Mouse (Mus musculus): ENCODE results near the gene Mdfi. TPM values are rescaled to one million over a fixed set of nuclear protein-coding genes. Genes with fewer than 3 reads are reported as not detected.

Gene Mdfi
- polyA plus RNA-seq, 1 experiment = 4.9 TPM

GRCm38 (mm10) chr17:47850035-47850434 lies 15.5 kb upstream of the Mdfi start:
- no peaks in the 10 kb centered on the region for H3K4me1 ChIP-seq (ENCODE audit: control insufficient read depth, insufficient read depth, low read length)
- H3K36me3 ChIP-seq (ENCODE audit: control insufficient read depth, insufficient read depth, low read length) = no peaks in the 10 kb centered on the region
- no peak overlapping the region for H3K27ac ChIP-seq (ENCODE audit: insufficient read depth, low read depth, low read length)
- no peak overlapping the region for H3K4me3 ChIP-seq (ENCODE audit: insufficient read depth, low read depth, low read length)
- 81% methylated on average over 3 of the region's 3 CpGs for WGBS
- no peak for DNase-seq
- no peaks in the 10 kb centered on the region for H3K27me3 ChIP-seq (replicated peaks; ENCODE audit: control insufficient read depth, insufficient read depth, low read length)
- TF ChIP-seq POLR2A (IDR thresholded peaks at IDR 0.05; ENCODE audit: low read depth, low read length) (no peak), CTCF (conservative IDR thresholded peaks at IDR 0.05; ENCODE audit: insufficient read depth, insufficient read length, low read depth, low read length) (no peak)

- WGBS = 61% methylated on average over 6 of the region's 6 CpGs
- Histone ChIP-seq H3K27ac (ENCODE audit: insufficient read depth, low read depth, low read length) (no peak overlapping the region), H3K27me3 (replicated peaks; ENCODE audit: control insufficient read depth, insufficient read depth, low read length) (no peaks in the 10 kb centered on the region), H3K4me3 (ENCODE audit: insufficient read depth, low read depth, low read length) (no peak overlapping the region), H3K36me3 (ENCODE audit: control insufficient read depth, insufficient read depth, low read length) (no peaks in the 10 kb centered on the region), H3K4me1 (ENCODE audit: control insufficient read depth, insufficient read depth, low read length) (no peaks in the 10 kb centered on the region)
- TF ChIP-seq POLR2A (IDR thresholded peaks at IDR 0.05; ENCODE audit: low read depth, low read length) (no peak), CTCF (conservative IDR thresholded peaks at IDR 0.05; ENCODE audit: insufficient read depth, insufficient read length, low read depth, low read length) (0 out of 2 replicates have a peak, but pooled peaks have one; percentile 17)
- no peak for DNase-seq
Measured at GRCm38 (mm10) chr17:47847985-47848384, 13.5 kb upstream of the Mdfi start.

- no peaks in the 10 kb centered on the region for H3K27me3 ChIP-seq (replicated peaks; ENCODE audit: control insufficient read depth, insufficient read depth, low read length)
- H3K36me3 ChIP-seq (ENCODE audit: control insufficient read depth, insufficient read depth, low read length) = no peaks in the 10 kb centered on the region
- no peaks in the 10 kb centered on the region for H3K4me1 ChIP-seq (ENCODE audit: control insufficient read depth, insufficient read depth, low read length)
- 71% methylated on average over 11 of the region's 11 CpGs for WGBS
- no peak for TF ChIP-seq CTCF (conservative IDR thresholded peaks at IDR 0.05; ENCODE audit: insufficient read depth, insufficient read length, low read depth, low read length)
- no peak for TF ChIP-seq POLR2A (IDR thresholded peaks at IDR 0.05; ENCODE audit: low read depth, low read length)
- no peak overlapping the region for H3K27ac ChIP-seq (ENCODE audit: insufficient read depth, low read depth, low read length)
- no peak overlapping the region for H3K4me3 ChIP-seq (ENCODE audit: insufficient read depth, low read depth, low read length)
- no peak for DNase-seq
Measured at GRCm38 (mm10) chr17:47845609-47846008, 11.1 kb upstream of the Mdfi start.

- WGBS = 99% methylated on average over 3 of the region's 3 CpGs
- H3K4me3 ChIP-seq (ENCODE audit: insufficient read depth, low read depth, low read length) = no peak overlapping the region
- TF ChIP-seq CTCF (conservative IDR thresholded peaks at IDR 0.05; ENCODE audit: insufficient read depth, insufficient read length, low read depth, low read length) (0 out of 2 replicates have a peak, but pooled peaks have one; percentile 16), POLR2A (IDR thresholded peaks at IDR 0.05; ENCODE audit: low read depth, low read length) (no peak)
- H3K36me3 ChIP-seq (ENCODE audit: control insufficient read depth, insufficient read depth, low read length) = no peaks in the 10 kb centered on the region
- H3K27ac ChIP-seq (ENCODE audit: insufficient read depth, low read depth, low read length) = no peak overlapping the region
- no peaks in the 10 kb centered on the region for H3K27me3 ChIP-seq (replicated peaks; ENCODE audit: control insufficient read depth, insufficient read depth, low read length)
- no peak for DNase-seq
- no peaks in the 10 kb centered on the region for H3K4me1 ChIP-seq (ENCODE audit: control insufficient read depth, insufficient read depth, low read length)
Measured at GRCm38 (mm10) chr17:47843465-47843864, 9.0 kb upstream of the Mdfi start.

- Histone ChIP-seq H3K27me3 (replicated peaks; ENCODE audit: control insufficient read depth, insufficient read depth, low read length) (no peaks in the 10 kb centered on the region), H3K4me3 (ENCODE audit: insufficient read depth, low read depth, low read length) (no peak overlapping the region), H3K36me3 (ENCODE audit: control insufficient read depth, insufficient read depth, low read length) (no peaks in the 10 kb centered on the region), H3K27ac (ENCODE audit: insufficient read depth, low read depth, low read length) (no peak overlapping the region), H3K4me1 (ENCODE audit: control insufficient read depth, insufficient read depth, low read length) (no peaks in the 10 kb centered on the region)
- 39% methylated on average over 19 of the region's 19 CpGs for WGBS
- TF ChIP-seq CTCF (conservative IDR thresholded peaks at IDR 0.05; ENCODE audit: insufficient read depth, insufficient read length, low read depth, low read length) (no peak), POLR2A (IDR thresholded peaks at IDR 0.05; ENCODE audit: low read depth, low read length) (no peak)
- DNase-seq = peak; percentile 93
Measured at GRCm38 (mm10) chr17:47841931-47842623, 7.6 kb upstream of the Mdfi start.

GRCm38 (mm10) chr17:47841521-47841920 lies 7.0 kb upstream of the Mdfi start:
- TF ChIP-seq POLR2A (IDR thresholded peaks at IDR 0.05; ENCODE audit: low read depth, low read length) (no peak), CTCF (conservative IDR thresholded peaks at IDR 0.05; ENCODE audit: insufficient read depth, insufficient read length, low read depth, low read length) (no peak)
- H3K36me3 ChIP-seq (ENCODE audit: control insufficient read depth, insufficient read depth, low read length) = no peaks in the 10 kb centered on the region
- DNase-seq = no peak
- no peaks in the 10 kb centered on the region for H3K27me3 ChIP-seq (replicated peaks; ENCODE audit: control insufficient read depth, insufficient read depth, low read length)
- no peaks in the 10 kb centered on the region for H3K4me1 ChIP-seq (ENCODE audit: control insufficient read depth, insufficient read depth, low read length)
- WGBS = 85% methylated on average over 8 of the region's 8 CpGs
- no peak overlapping the region for H3K27ac ChIP-seq (ENCODE audit: insufficient read depth, low read depth, low read length)
- no peak overlapping the region for H3K4me3 ChIP-seq (ENCODE audit: insufficient read depth, low read depth, low read length)

- H3K36me3 ChIP-seq (ENCODE audit: control insufficient read depth, insufficient read depth, low read length) = no peaks in the 10 kb centered on the region
- no peaks in the 10 kb centered on the region; the same call in 1 of the 2 replicates for H3K4me1 ChIP-seq (ENCODE audit: control insufficient read depth, insufficient read depth, low read length)
- peak; percentile 19 for DNase-seq
- WGBS = 44% methylated on average over 6 of the region's 6 CpGs
- no peak overlapping the region for H3K4me3 ChIP-seq (ENCODE audit: insufficient read depth, low read depth, low read length)
- TF ChIP-seq POLR2A (IDR thresholded peaks at IDR 0.05; ENCODE audit: low read depth, low read length) (no peak), CTCF (conservative IDR thresholded peaks at IDR 0.05; ENCODE audit: insufficient read depth, insufficient read length, low read depth, low read length) (no peak)
- H3K27ac ChIP-seq (ENCODE audit: insufficient read depth, low read depth, low read length) = no peak overlapping the region
- no peaks in the 10 kb centered on the region for H3K27me3 ChIP-seq (replicated peaks; ENCODE audit: control insufficient read depth, insufficient read depth, low read length)
Measured at GRCm38 (mm10) chr17:47837808-47838207, 3.3 kb upstream of the Mdfi start.
